8 mouse cellular contexts compared by ENCODE assay signal in the genomic region with DNA sequence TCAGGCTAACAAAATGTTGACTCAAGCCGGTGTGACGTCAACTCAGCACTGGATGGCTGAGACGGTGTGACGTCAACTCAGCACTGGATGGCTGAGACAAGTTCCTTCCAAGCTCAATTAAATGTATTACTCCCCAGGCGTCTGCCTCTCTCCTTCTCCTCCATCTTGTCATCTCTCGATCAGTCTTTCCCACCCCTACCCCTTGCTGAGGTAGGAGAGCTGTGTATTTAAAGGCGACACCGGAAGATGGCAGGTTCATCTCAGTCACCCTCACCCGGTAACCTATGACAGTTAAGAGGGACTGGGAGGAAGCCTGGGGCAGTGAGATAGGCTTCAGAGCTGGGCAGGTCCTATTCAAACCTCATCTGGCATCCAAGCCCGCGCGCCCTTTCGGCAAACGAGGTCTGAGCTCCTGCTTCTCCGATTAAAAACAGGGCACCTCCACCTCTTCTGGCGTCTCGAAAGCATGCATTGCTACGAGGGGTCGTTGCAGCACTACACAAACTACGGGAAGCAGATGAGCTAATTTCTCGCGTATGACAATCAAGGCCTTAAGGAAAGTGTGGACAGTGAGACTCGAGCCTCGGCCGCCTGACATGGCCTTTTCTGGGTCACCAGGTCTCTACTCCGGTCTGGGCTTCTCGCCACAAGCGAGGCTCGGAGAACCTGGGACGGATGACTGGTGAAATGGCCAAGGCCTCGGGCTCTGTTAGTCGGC. TPM values are rescaled to one million over a fixed set of nuclear protein-coding genes. Genes with fewer than 3 reads are reported as not detected.
DNase-seq lines count a peak whose midpoint lies in the region; ATAC-seq and TF ChIP-seq lines count a peak whose summit lies in the region.

No protein-coding gene starts in this region.

- peak overlapping the region; percentile 60 for H3K9ac ChIP-seq in forebrain, embryonic 15.5 days (replicated peaks)
- H3K9ac ChIP-seq in limb, embryonic 12.5 days (replicated peaks): peak overlapping the region; percentile 79

- WGBS in bone marrow, adult 2 months: under 1% methylated on average over 32 of the region's 32 CpGs
- under 1% methylated on average over 32 of the region's 32 CpGs for WGBS in forebrain, embryonic 15.5 days
- WGBS in limb, embryonic 12.5 days: 2% methylated on average over 32 of the region's 32 CpGs

- H3K4me1 ChIP-seq in bone marrow, adult 2 months (ENCODE audit: control insufficient read depth, insufficient read depth, low read length): no peaks in the 10 kb centered on the region; the same call in 1 of the 2 replicates
- peaks cover 16% of the 10 kb centered on the region for H3K4me1 ChIP-seq in forebrain, embryonic 15.5 days
- H3K4me1 ChIP-seq in limb, embryonic 12.5 days (replicated peaks): peaks cover 8% of the 10 kb centered on the region

- no peaks in the 10 kb centered on the region for H3K9me3 ChIP-seq in forebrain, embryonic 15.5 days
- no peaks in the 10 kb centered on the region for H3K9me3 ChIP-seq in limb, embryonic 12.5 days

- peaks cover 17% of the 10 kb centered on the region for H3K79me2 ChIP-seq in myocyte (ENCODE audit: control insufficient read depth, insufficient read depth)

- H3ac ChIP-seq in myocyte (ENCODE audit: control insufficient read depth, insufficient read length): peak overlapping the region; percentile 75

- H3K36me3 ChIP-seq in forebrain, embryonic 15.5 days: no peaks in the 10 kb centered on the region
- H3K36me3 ChIP-seq in limb, embryonic 12.5 days: no peaks in the 10 kb centered on the region
- H3K36me3 ChIP-seq in myocyte (ENCODE audit: control insufficient read depth, insufficient read depth): no peaks in the 10 kb centered on the region

- TF ChIP-seq CTCF in left cerebral cortex, adult 2 months (IDR thresholded peaks at IDR 0.05): no peak
- TF ChIP-seq CTCF in bone marrow, adult 2 months (IDR thresholded peaks at IDR 0.05; ENCODE audit: control insufficient read depth, insufficient read depth, low read length): no peak

- H3K27me3 ChIP-seq in forebrain, embryonic 15.5 days: no peaks in the 10 kb centered on the region
- no peaks in the 10 kb centered on the region for H3K27me3 ChIP-seq in limb, embryonic 12.5 days
- peaks cover 10% of the 10 kb centered on the region for H3K27me3 ChIP-seq in myocyte (ENCODE audit: control insufficient read depth, insufficient read depth, insufficient read length)

- intact Hi-C loops in left cerebral cortex, adult 2 months (cut with DNase I): loop anchor here (5.0 kb wide), 1 partner anchor 137 kb away; no protein-coding TSS in a partner anchor

- peak overlapping the region; percentile 56 for H3K27ac ChIP-seq in left cerebral cortex, adult 2 months
- H3K27ac ChIP-seq in bone marrow, adult 2 months (ENCODE audit: control insufficient read depth, insufficient read depth, low read depth, low read length, poor library complexity): peak overlapping the region; percentile 75
- 0 out of 2 replicates have a peak overlapping the region, but pooled peaks have one; percentile 38 for H3K27ac ChIP-seq in forebrain, embryonic 15.5 days (replicated peaks)
- H3K27ac ChIP-seq in limb, embryonic 12.5 days: peak overlapping the region; percentile 80

- ATAC-seq in forebrain, embryonic 15.5 days (replicated peaks): peak; percentile 21
- peak; percentile 7; the same call in 1 of the 2 replicates for ATAC-seq in limb, embryonic 12.5 days (ENCODE audit: insufficient number of reproducible peaks, insufficient read depth, low FRiP score, low TSS enrichment, low read depth)

- DNase-seq in left cerebral cortex, adult 2 months (ENCODE audit: extremely low spot score in 1 of 2, low spot score in 2 of 2): no peak
- no peak for DNase-seq in left cerebral cortex, adult 8-10 months (ENCODE audit: low spot score in 2 of 2)
- no peak for DNase-seq in frontal cortex, postnatal 10 days (ENCODE audit: low spot score in 2 of 2)
- DNase-seq in layer of hippocampus, postnatal 14 days (ENCODE audit: low spot score in 2 of 2): no peak

- H3K4me2 ChIP-seq in forebrain, embryonic 15.5 days (replicated peaks): peak overlapping the region; percentile 84
- H3K4me2 ChIP-seq in limb, embryonic 12.5 days: peak overlapping the region; percentile 92
- peak overlapping the region; percentile 87 for H3K4me2 ChIP-seq in myocyte (ENCODE audit: low read depth)

- 0 out of 2 replicates have a peak, but pooled peaks have one; percentile 6 for TF ChIP-seq POLR2A in bone marrow, adult 2 months (IDR thresholded peaks at IDR 0.05; ENCODE audit: borderline replicate concordance, control insufficient read depth, low read depth, low read length)
- TF ChIP-seq POLR2A in myocyte (IDR thresholded peaks at IDR 0.05; ENCODE audit: insufficient read length, low read depth): no peak

- peak overlapping the region; percentile 61 for H3K4me3 ChIP-seq in left cerebral cortex, adult 2 months
- H3K4me3 ChIP-seq in bone marrow, adult 2 months (replicated peaks; ENCODE audit: control insufficient read depth, low read depth, low read length): peak overlapping the region; percentile 80
- peak overlapping the region; percentile 67 for H3K4me3 ChIP-seq in forebrain, embryonic 15.5 days
- H3K4me3 ChIP-seq in limb, embryonic 12.5 days (replicated peaks): peak overlapping the region; percentile 75
- H3K4me3 ChIP-seq in myocyte: peak overlapping the region; percentile 73

TF ChIP-seq in myocyte, 11 proteins besides CTCF, POLR2A, EP300 and RAD21:
- TF ChIP-seq E2F4 (IDR thresholded peaks at IDR 0.05; ENCODE audit: insufficient read depth): no peak
- TF ChIP-seq USF1 (IDR thresholded peaks at IDR 0.05; ENCODE audit: low read depth): no peak
TF ChIP-seq in myocyte: peak in this region for 0.

RNA-seq across cellular contexts. Expression of a gene that starts 0.5 kb away (rescaled TPM):
- total RNA-seq in left cerebral cortex, adult 2 months (2021): 1 to 10 TPM; 2.9 to 6.9 TPM
- total RNA-seq in left cerebral cortex, adult 8-10 months (2022): 1 to 10 TPM; 4.0 to 7.5 (median 4.9) TPM
- 37.0 and 75.0 TPM in 2 replicates for polyA plus RNA-seq in bone marrow, adult 2 months (2011; ENCODE audit: insufficient read depth, insufficient read length, low replicate concordance, missing spikeins)
- 14.5 and 17.3 TPM in 2 replicates for polyA plus RNA-seq in forebrain, embryonic 15.5 days (2015; fragmentation: Nextera tagmentation; extraction: Ambion mirVana)
- polyA plus RNA-seq in limb, embryonic 12.5 days (2016; fragmentation: Nextera tagmentation; extraction: Ambion mirVana): 42.1 and 45.3 TPM in 2 replicates
- polyA plus RNA-seq in myocyte (2012; fragmentation: generic; extraction: Trizol): 1.1 TPM
- 1 to 10 TPM; 4.6 to 6.3 TPM for total RNA-seq in layer of hippocampus, postnatal 14 days (2021)
